21 mouse cellular contexts compared by ENCODE assay signal in genomic region chr11:119788488-119788887, GRCm38 (mm10).
DNase-seq lines count a peak whose midpoint lies in the region; ATAC-seq and TF ChIP-seq lines count a peak whose summit lies in the region.
"Had no signal": no experiment of that assay in that cellular context is flagged by ENCODE, and none has a peak within 500 bp of the region (broad histone marks: within the 10 kb centered on the region; RNA-seq: fewer than 3 reads in every experiment).

No protein-coding gene starts in this region.

- H3K9ac ChIP-seq in forebrain, embryonic 13.5 days: no peak overlapping the region
- no peak overlapping the region for H3K9ac ChIP-seq in forebrain, postnatal 0 days
- 0 out of 2 replicates have a peak overlapping the region, but pooled peaks have one; percentile 7 for H3K9ac ChIP-seq in hindbrain, embryonic 16.5 days (ENCODE audit: low read depth, low read length)
- no peak overlapping the region for H3K9ac ChIP-seq in midbrain, embryonic 14.5 days (replicated peaks; ENCODE audit: low read length)
- no peak overlapping the region for H3K9ac ChIP-seq in heart, adult 2 months (ENCODE audit: low read depth, low read length)
- H3K9ac ChIP-seq: embryonic facial prominence, embryonic 13.5 days; heart, embryonic 12.5 days; limb, embryonic 15.5 days; liver, embryonic 15.5 days had no signal

- no peak for TF ChIP-seq CTCF in forebrain, postnatal 0 days (IDR thresholded peaks at IDR 0.05; ENCODE audit: low read depth)
- no peak for TF ChIP-seq CTCF in brain, embryonic 14.5 days (IDR thresholded peaks at IDR 0.05; ENCODE audit: borderline replicate concordance, extremely low read depth, insufficient read depth, insufficient read length)
- TF ChIP-seq CTCF in heart, adult 2 months (IDR thresholded peaks at IDR 0.05): no peak

- TF ChIP-seq POLR2A in brain, embryonic 14.5 days (IDR thresholded peaks at IDR 0.05; ENCODE audit: borderline replicate concordance, extremely low read depth, insufficient read depth, insufficient read length, poor library complexity, severe bottlenecking): no peak
- TF ChIP-seq POLR2A in heart, adult 2 months (IDR thresholded peaks at IDR 0.05; ENCODE audit: insufficient read depth, low read depth, low read length): no peak

- no peaks in the 10 kb centered on the region for H3K27me3 ChIP-seq in forebrain, embryonic 13.5 days
- no peaks in the 10 kb centered on the region for H3K27me3 ChIP-seq in forebrain, postnatal 0 days (ENCODE audit: insufficient read depth, low read length)
- no peaks in the 10 kb centered on the region for H3K27me3 ChIP-seq in hindbrain, embryonic 16.5 days (replicated peaks; ENCODE audit: control insufficient read depth, insufficient read depth, low read length)
- H3K27me3 ChIP-seq in midbrain, embryonic 14.5 days (ENCODE audit: control insufficient read depth, insufficient read depth, low read length): no peaks in the 10 kb centered on the region
- H3K27me3 ChIP-seq in heart, adult 2 months (ENCODE audit: control insufficient read depth, insufficient read depth, low read length): no peaks in the 10 kb centered on the region
- H3K27me3 ChIP-seq: embryonic facial prominence, embryonic 13.5 days; heart, embryonic 12.5 days; limb, embryonic 15.5 days; liver, embryonic 15.5 days; Patski had no signal

- no peak for DNase-seq in forebrain, postnatal 0 days
- peak; percentile 66 for DNase-seq in brain, embryonic 14.5 days (ENCODE audit: low read depth)
- peak; percentile 61 for DNase-seq in midbrain, embryonic 14.5 days
- DNase-seq in heart, adult 2 months: no peak
- no peak for DNase-seq in right cerebral cortex, postnatal 36 days (ENCODE audit: low spot score in 2 of 2)
- DNase-seq in layer of hippocampus, postnatal 25 days (ENCODE audit: extremely low spot score in 1 of 2, low spot score in 1 of 2): no peak
- DNase-seq: adrenal gland, adult 8-10 months; cerebellum, adult 9-11 months; kidney, postnatal 4 days; retina, postnatal 1 day; right cerebral cortex, postnatal 4 days had no signal

- no peak overlapping the region for H3K4me2 ChIP-seq in forebrain, embryonic 13.5 days
- no peak overlapping the region for H3K4me2 ChIP-seq in forebrain, postnatal 0 days (ENCODE audit: low read depth)
- H3K4me2 ChIP-seq in hindbrain, embryonic 16.5 days (ENCODE audit: low read length): no peak overlapping the region; the same call in 1 of the 2 replicates
- no peak overlapping the region for H3K4me2 ChIP-seq in midbrain, embryonic 14.5 days (ENCODE audit: low read length)
- H3K4me2 ChIP-seq: embryonic facial prominence, embryonic 13.5 days; heart, embryonic 12.5 days; limb, embryonic 15.5 days; liver, embryonic 15.5 days had no signal

- H3K36me3 ChIP-seq in forebrain, embryonic 13.5 days (ENCODE audit: poor library complexity, severe bottlenecking): no peaks in the 10 kb centered on the region
- no peaks in the 10 kb centered on the region for H3K36me3 ChIP-seq in forebrain, postnatal 0 days (ENCODE audit: insufficient read depth)
- no peaks in the 10 kb centered on the region for H3K36me3 ChIP-seq in hindbrain, embryonic 16.5 days (ENCODE audit: control insufficient read depth, insufficient read depth, low read length)
- no peaks in the 10 kb centered on the region for H3K36me3 ChIP-seq in midbrain, embryonic 14.5 days (ENCODE audit: control insufficient read depth, insufficient read depth, low read length)
- H3K36me3 ChIP-seq in heart, adult 2 months (ENCODE audit: control insufficient read depth, insufficient read depth, low read length): no peaks in the 10 kb centered on the region
- H3K36me3 ChIP-seq: embryonic facial prominence, embryonic 13.5 days; heart, embryonic 12.5 days; liver, embryonic 15.5 days had no signal

- H3K4me1 ChIP-seq in forebrain, embryonic 13.5 days: peaks cover 42% of the 10 kb centered on the region
- no peaks in the 10 kb centered on the region for H3K4me1 ChIP-seq in forebrain, postnatal 0 days (ENCODE audit: insufficient read depth)
- H3K4me1 ChIP-seq in hindbrain, embryonic 16.5 days (ENCODE audit: control insufficient read depth, insufficient read depth, low read depth, low read length): peaks cover 30% of the 10 kb centered on the region
- peaks cover 36% of the 10 kb centered on the region for H3K4me1 ChIP-seq in midbrain, embryonic 14.5 days (ENCODE audit: control insufficient read depth, insufficient read depth, low read length)
- H3K4me1 ChIP-seq in heart, adult 2 months (ENCODE audit: control insufficient read depth, insufficient read depth, low read length): peaks cover 5% of the 10 kb centered on the region
- H3K4me1 ChIP-seq: embryonic facial prominence, embryonic 13.5 days had no signal

- H3K27ac ChIP-seq in forebrain, embryonic 13.5 days: peak overlapping the region; percentile 78
- no peak overlapping the region for H3K27ac ChIP-seq in forebrain, postnatal 0 days (ENCODE audit: low read depth, low read length)
- H3K27ac ChIP-seq in hindbrain, embryonic 16.5 days (ENCODE audit: low read depth, low read length): peak overlapping the region; percentile 64; the same call in 1 of the 2 replicates
- peak overlapping the region; percentile 82 for H3K27ac ChIP-seq in midbrain, embryonic 14.5 days (replicated peaks; ENCODE audit: low read depth, low read length)
- H3K27ac ChIP-seq in heart, adult 2 months: no peak overlapping the region
- H3K27ac ChIP-seq: embryonic facial prominence, embryonic 13.5 days; limb, embryonic 15.5 days; liver, embryonic 15.5 days; stomach, postnatal 0 days had no signal

- no peak overlapping the region for H3K4me3 ChIP-seq in forebrain, embryonic 13.5 days
- no peak overlapping the region for H3K4me3 ChIP-seq in forebrain, postnatal 0 days (ENCODE audit: low read depth, low read length)
- H3K4me3 ChIP-seq in hindbrain, embryonic 16.5 days (ENCODE audit: low read length): no peak overlapping the region
- H3K4me3 ChIP-seq in midbrain, embryonic 14.5 days (replicated peaks; ENCODE audit: low read depth, low read length): no peak overlapping the region
- no peak overlapping the region for H3K4me3 ChIP-seq in heart, adult 2 months
- H3K4me3 ChIP-seq: embryonic facial prominence, embryonic 13.5 days; heart, embryonic 12.5 days; limb, embryonic 15.5 days; liver, embryonic 15.5 days had no signal

- intact Hi-C loops in heart, adult 2 months (cut with DNase I): no loop called here

- H3K9me3 ChIP-seq in forebrain, embryonic 13.5 days (replicated peaks): no peaks in the 10 kb centered on the region
- no peaks in the 10 kb centered on the region for H3K9me3 ChIP-seq in forebrain, postnatal 0 days (ENCODE audit: low read length)
- H3K9me3 ChIP-seq in hindbrain, embryonic 16.5 days (ENCODE audit: control insufficient read depth, low read length): no peaks in the 10 kb centered on the region
- H3K9me3 ChIP-seq in midbrain, embryonic 14.5 days (ENCODE audit: control insufficient read depth, low read length): no peaks in the 10 kb centered on the region
- H3K9me3 ChIP-seq: embryonic facial prominence, embryonic 13.5 days; heart, embryonic 12.5 days; limb, embryonic 15.5 days; liver, embryonic 15.5 days had no signal

- WGBS in forebrain, embryonic 13.5 days: 44% methylated on average over 7 of the region's 7 CpGs
- 43% methylated on average over 7 of the region's 7 CpGs for WGBS in forebrain, postnatal 0 days
- 35% methylated on average over 7 of the region's 7 CpGs for WGBS in hindbrain, embryonic 16.5 days
- WGBS in midbrain, embryonic 14.5 days: 37% methylated on average over 7 of the region's 7 CpGs
- 93% methylated on average over 7 of the region's 7 CpGs for WGBS in heart, adult 2 months

- 0 out of 2 replicates have a peak, but pooled peaks have one; percentile 36 for ATAC-seq in forebrain, embryonic 13.5 days
- ATAC-seq in forebrain, postnatal 0 days: no peak
- no peak for ATAC-seq in hindbrain, embryonic 16.5 days
- ATAC-seq in midbrain, embryonic 14.5 days (ENCODE audit: low FRiP score, low TSS enrichment): no peak
- ATAC-seq: CD4-positive, CD25-positive, alpha-beta regulatory T cell, adult 4 months; lung, postnatal 0 days had no signal

- TF ChIP-seq EP300 in heart, adult 2 months (IDR thresholded peaks at IDR 0.05; ENCODE audit: insufficient read depth, low read depth, low read length): no peak

- H3K79me2 ChIP-seq in heart, adult 2 months (replicated peaks; ENCODE audit: control insufficient read depth, insufficient read depth, low read length): no peaks in the 10 kb centered on the region; the same call in 1 of the 2 replicates

Comparison
In these comparisons a context has a peak if more than half of its experiments do, and no peak if none do; other contexts are left out.
1. H3K27ac ChIP-seq: peak in forebrain, embryonic 13.5 days (single experiment), hindbrain, embryonic 16.5 days (single experiment) and midbrain, embryonic 14.5 days (single experiment); none in forebrain, postnatal 0 days (single experiment) and heart, adult 2 months (single experiment).
2. DNase-seq: peak in brain, embryonic 14.5 days (single experiment) and midbrain, embryonic 14.5 days (single experiment); none in forebrain, postnatal 0 days (single experiment), heart, adult 2 months (0 of 2), right cerebral cortex, postnatal 36 days (0 of 2) and layer of hippocampus, postnatal 25 days (0 of 2).